Mouse (Mus musculus) gonadal fat pad, adult 2 months (tissue): ENCODE results near the gene Pnpla6. TPM values are rescaled to one million over a fixed set of nuclear protein-coding genes. Genes with fewer than 3 reads are reported as not detected.

Experiments used
- DNase-seq: peaks from one replicate; pipeline ENCODE4 v3.0.0-alpha.2; 2012; ENCODE audit warnings: low read depth
- polyA plus RNA-seq: library from polyadenylated mRNA; depleted of rRNA; stranded (reverse); fragments of >200 nt; gene quantifications from 2 replicates; pipeline ENCODE4 v1.2.3, GENCODE M21; 2012

Pnpla6 gene
- polyA plus RNA-seq, 1 experiment = 87.8 TPM

GRCm38 (mm10) chr8:3507979-3508754 lies 7.0 kb upstream of the Pnpla6 start:
- DNase-seq = no peak

GRCm38 (mm10) chr8:3514681-3515247 lies 420 bp upstream of the Pnpla6 start:
- no peak for DNase-seq

- peak; percentile 14 for DNase-seq
These were observed 710 bp downstream of the Pnpla6 start for GRCm38 (mm10) chr8:3515771-3516417.

- DNase-seq = peak; percentile 79
These were observed 1.4 kb downstream of the Pnpla6 start for GRCm38 (mm10) chr8:3516450-3517116.

- no peak for DNase-seq
These were observed 1.9 kb downstream of the Pnpla6 start for GRCm38 (mm10) chr8:3517117-3517495.

GRCm38 (mm10) chr8:3522007-3522697 lies 7.0 kb downstream of the Pnpla6 start:
- DNase-seq = no peak

- DNase-seq = no peak
These were observed 15.6 kb downstream of the Pnpla6 start for GRCm38 (mm10) chr8:3530816-3531215.

GRCm38 (mm10) chr8:3531936-3532335 lies 16.8 kb downstream of the Pnpla6 start:
- DNase-seq = no peak

GRCm38 (mm10) chr8:3536053-3536841 lies 21.1 kb downstream of the Pnpla6 start:
- DNase-seq = no peak

GRCm38 (mm10) chr8:3536940-3537339 lies 21.8 kb downstream of the Pnpla6 start:
- DNase-seq = no peak

GRCm38 (mm10) chr8:3537666-3538065 lies 22.5 kb downstream of the Pnpla6 start:
- DNase-seq = no peak

GRCm38 (mm10) chr8:3539146-3539545 lies 24.0 kb downstream of the Pnpla6 start:
- DNase-seq = no peak

- no peak for DNase-seq
These were observed 24.9 kb downstream of the Pnpla6 start for GRCm38 (mm10) chr8:3540076-3540475.

GRCm38 (mm10) chr8:3546511-3546910 lies 31.3 kb downstream of the Pnpla6 start:
- DNase-seq = no peak

GRCm38 (mm10) chr8:3552240-3552639 lies 37.1 kb downstream of the Pnpla6 start:
- no peak for DNase-seq

GRCm38 (mm10) chr8:3556114-3556513 lies 40.9 kb downstream of the Pnpla6 start:
- no peak for DNase-seq

- DNase-seq = no peak
These were observed 52.6 kb downstream of the Pnpla6 start, which contains the start of gene C330021F23Rik for GRCm38 (mm10) chr8:3567641-3568371. Gene C330021F23Rik (plus strand): TSS chr8:3567990.

GRCm38 (mm10) chr8:3568378-3568777 lies 53.2 kb downstream of the Pnpla6 start:
- DNase-seq = no peak

GRCm38 (mm10) chr8:3569784-3570183 lies 54.6 kb downstream of the Pnpla6 start:
- DNase-seq = no peak

- no peak for DNase-seq
These were observed 59.4 kb downstream of the Pnpla6 start for GRCm38 (mm10) chr8:3574546-3574945.
